Mouse (Mus musculus): ENCODE data around the gene H2-M10.6. TPM values are rescaled to one million over a fixed set of nuclear protein-coding genes. Genes with fewer than 3 reads are reported as not detected.

The H2-M10.6 gene
- polyA plus RNA-seq, 1 experiment from 2014 or later: not detected

GRCm38 (mm10) chr17:36836874-36837647, 25.1 kb downstream of the H2-M10.6 start, which contains the start of gene Trim26:
Gene Trim26, plus strand, starts transcription at chr17:36837134.
- peak within 1 kb of the TSS; percentile 66 for H3K4me2 ChIP-seq (ENCODE audit: low read length)
- no peaks in the 10 kb centered on the region for H3K27me3 ChIP-seq (replicated peaks; ENCODE audit: control insufficient read depth, insufficient read depth, low read length)
- peak within 1 kb of the TSS; percentile 77 for H3K9ac ChIP-seq (replicated peaks; ENCODE audit: low read depth, low read length)
- no peaks in the 10 kb centered on the region for H3K36me3 ChIP-seq (ENCODE audit: control insufficient read depth, insufficient read depth)
- H3K9me3 ChIP-seq (ENCODE audit: control insufficient read depth, low read length): no peaks in the 10 kb centered on the region
- peak within 1 kb of the TSS; percentile 73 for H3K4me3 ChIP-seq (replicated peaks; ENCODE audit: low read length)
- peak; percentile 99 for ATAC-seq
- peaks cover 14% of the 10 kb centered on the region for H3K4me1 ChIP-seq (replicated peaks; ENCODE audit: control insufficient read depth, insufficient read depth, low read length)
- H3K27ac ChIP-seq (ENCODE audit: low read length): peak within 1 kb of the TSS; percentile 89
- under 1% methylated on average over 58 of the region's 58 CpGs for WGBS

DNA sequence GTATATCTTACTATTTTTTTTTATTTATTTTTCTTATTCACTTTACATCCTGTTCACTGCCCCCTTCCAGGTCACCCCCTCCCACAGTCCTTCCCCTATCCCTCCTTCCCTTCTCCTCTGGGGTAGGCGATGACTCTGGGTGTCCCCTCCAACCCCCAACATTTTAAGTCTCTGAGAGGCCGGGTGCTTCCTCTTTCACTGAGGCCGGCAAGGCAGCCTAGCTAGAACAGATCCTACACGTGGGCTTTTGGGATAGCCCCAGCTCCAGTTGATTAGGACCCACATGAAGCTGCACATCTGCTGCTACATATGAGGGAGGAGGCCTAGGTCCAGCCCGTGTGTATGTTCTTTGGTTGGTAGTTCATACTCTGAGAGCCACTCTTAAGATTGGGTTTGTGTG, 27.0 kb downstream of the H2-M10.6 start:
- 87% methylated on average over 5 of the region's 5 CpGs for WGBS
- Histone ChIP-seq H3K27me3 (replicated peaks; ENCODE audit: control insufficient read depth, insufficient read depth, low read length) (no peaks in the 10 kb centered on the region), H3K4me1 (replicated peaks; ENCODE audit: control insufficient read depth, insufficient read depth, low read length) (peaks cover 14% of the 10 kb centered on the region), H3K36me3 (ENCODE audit: control insufficient read depth, insufficient read depth) (no peaks in the 10 kb centered on the region), H3K4me2 (ENCODE audit: low read length) (no peak overlapping the region), H3K9ac (replicated peaks; ENCODE audit: low read depth, low read length) (no peak overlapping the region), H3K4me3 (replicated peaks; ENCODE audit: low read length) (no peak overlapping the region), H3K9me3 (ENCODE audit: control insufficient read depth, low read length) (no peaks in the 10 kb centered on the region), H3K27ac (ENCODE audit: low read length) (no peak overlapping the region)
- ATAC-seq: no peak

DNA sequence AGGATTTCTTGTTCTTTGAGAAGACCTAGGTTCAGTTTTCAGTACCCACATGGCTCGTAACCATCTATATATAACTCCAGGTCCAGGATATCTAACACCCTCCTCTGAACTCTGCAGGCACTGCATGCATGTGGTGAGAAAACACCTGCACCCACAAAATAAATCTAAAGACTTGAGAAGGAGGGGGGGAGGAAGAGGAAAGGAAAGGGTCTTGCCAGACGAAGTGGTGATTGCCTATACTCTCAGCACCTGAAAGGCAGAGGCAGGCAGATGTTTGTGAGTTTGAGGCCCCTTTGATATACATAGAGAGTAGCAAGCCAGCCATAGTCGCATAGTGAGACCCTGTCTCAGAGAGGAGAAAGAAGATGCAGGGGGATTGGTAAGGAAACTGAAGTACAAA, 28.0 kb downstream of the H2-M10.6 start:
- H3K9me3 ChIP-seq (ENCODE audit: control insufficient read depth, low read length): no peaks in the 10 kb centered on the region
- H3K9ac ChIP-seq (replicated peaks; ENCODE audit: low read depth, low read length): no peak overlapping the region
- H3K27me3 ChIP-seq (replicated peaks; ENCODE audit: control insufficient read depth, insufficient read depth, low read length): no peaks in the 10 kb centered on the region
- peaks cover 14% of the 10 kb centered on the region for H3K4me1 ChIP-seq (replicated peaks; ENCODE audit: control insufficient read depth, insufficient read depth, low read length)
- no peak overlapping the region for H3K4me3 ChIP-seq (replicated peaks; ENCODE audit: low read length)
- ATAC-seq: no peak
- H3K36me3 ChIP-seq (ENCODE audit: control insufficient read depth, insufficient read depth): no peaks in the 10 kb centered on the region
- no peak overlapping the region for H3K27ac ChIP-seq (ENCODE audit: low read length)
- 90% methylated on average over 3 of the region's 3 CpGs for WGBS
- no peak overlapping the region for H3K4me2 ChIP-seq (ENCODE audit: low read length)

DNA sequence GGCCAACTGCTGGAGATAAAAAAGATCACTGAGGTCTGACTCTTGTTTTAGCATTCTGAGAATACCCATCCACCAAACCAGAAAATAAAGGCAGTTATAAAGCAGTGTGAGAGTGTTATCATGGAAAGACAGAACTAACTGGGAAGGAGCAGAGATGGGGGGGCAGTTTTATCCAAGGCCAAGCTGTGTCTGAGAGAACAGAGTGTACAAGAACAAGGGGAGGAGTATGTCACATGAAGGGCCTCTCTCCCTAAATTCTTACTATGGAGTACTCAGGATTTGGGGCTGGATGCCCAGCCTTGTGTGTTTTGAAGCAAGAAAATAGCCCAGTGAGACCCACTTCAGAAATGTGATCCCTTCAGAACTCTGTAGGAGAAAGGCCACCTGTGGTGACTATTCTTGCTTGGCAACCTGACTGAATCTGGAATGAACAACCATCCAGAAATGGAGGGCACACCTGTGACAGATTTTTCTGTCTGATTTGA, 29.0 kb downstream of the H2-M10.6 start:
- no peak for ATAC-seq
- no peak overlapping the region for H3K4me3 ChIP-seq (replicated peaks; ENCODE audit: low read length)
- H3K4me1 ChIP-seq (replicated peaks; ENCODE audit: control insufficient read depth, insufficient read depth, low read length): peaks cover 12% of the 10 kb centered on the region
- H3K27ac ChIP-seq (ENCODE audit: low read length): no peak overlapping the region
- no peaks in the 10 kb centered on the region for H3K27me3 ChIP-seq (replicated peaks; ENCODE audit: control insufficient read depth, insufficient read depth, low read length)
- no peak overlapping the region for H3K4me2 ChIP-seq (ENCODE audit: low read length)
- no peaks in the 10 kb centered on the region for H3K9me3 ChIP-seq (ENCODE audit: control insufficient read depth, low read length)
- H3K36me3 ChIP-seq (ENCODE audit: control insufficient read depth, insufficient read depth): no peaks in the 10 kb centered on the region
- no peak overlapping the region for H3K9ac ChIP-seq (replicated peaks; ENCODE audit: low read depth, low read length)

DNA sequence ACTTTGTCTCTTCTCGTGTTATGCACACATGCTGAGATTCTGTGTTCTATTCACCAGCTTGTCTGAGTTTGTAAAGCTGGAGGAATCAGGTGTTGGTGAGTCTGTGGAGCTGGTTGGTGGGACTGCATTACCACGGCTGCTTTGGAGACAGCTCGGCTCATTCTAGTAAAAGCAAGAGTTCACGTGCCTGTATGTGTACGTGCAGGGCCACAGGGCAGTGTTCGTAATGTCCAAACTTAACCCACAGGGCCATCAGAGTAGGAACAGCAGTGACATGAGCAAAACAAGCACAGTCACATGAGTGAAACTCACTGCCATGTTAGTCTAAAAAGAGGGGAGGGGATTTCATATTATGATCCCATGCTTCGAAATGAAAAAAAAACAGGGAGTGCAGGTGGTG, 31.7 kb downstream of the H2-M10.6 start:
- 85% methylated on average over 7 of the region's 7 CpGs for WGBS
- Histone ChIP-seq H3K9me3 (ENCODE audit: control insufficient read depth, low read length) (no peaks in the 10 kb centered on the region), H3K4me2 (ENCODE audit: low read length) (no peak overlapping the region), H3K4me3 (replicated peaks; ENCODE audit: low read length) (no peak overlapping the region), H3K27ac (ENCODE audit: low read length) (no peak overlapping the region), H3K36me3 (ENCODE audit: control insufficient read depth, insufficient read depth) (no peaks in the 10 kb centered on the region), H3K9ac (replicated peaks; ENCODE audit: low read depth, low read length) (no peak overlapping the region), H3K4me1 (replicated peaks; ENCODE audit: control insufficient read depth, insufficient read depth, low read length) (no peaks in the 10 kb centered on the region), H3K27me3 (replicated peaks; ENCODE audit: control insufficient read depth, insufficient read depth, low read length) (no peaks in the 10 kb centered on the region)
- no peak for ATAC-seq

GRCm38 (mm10) chr17:36844286-36844719, 32.3 kb downstream of the H2-M10.6 start:
- ATAC-seq: no peak
- no peak overlapping the region for H3K27ac ChIP-seq (ENCODE audit: low read length)
- H3K4me2 ChIP-seq (ENCODE audit: low read length): no peak overlapping the region

DNA sequence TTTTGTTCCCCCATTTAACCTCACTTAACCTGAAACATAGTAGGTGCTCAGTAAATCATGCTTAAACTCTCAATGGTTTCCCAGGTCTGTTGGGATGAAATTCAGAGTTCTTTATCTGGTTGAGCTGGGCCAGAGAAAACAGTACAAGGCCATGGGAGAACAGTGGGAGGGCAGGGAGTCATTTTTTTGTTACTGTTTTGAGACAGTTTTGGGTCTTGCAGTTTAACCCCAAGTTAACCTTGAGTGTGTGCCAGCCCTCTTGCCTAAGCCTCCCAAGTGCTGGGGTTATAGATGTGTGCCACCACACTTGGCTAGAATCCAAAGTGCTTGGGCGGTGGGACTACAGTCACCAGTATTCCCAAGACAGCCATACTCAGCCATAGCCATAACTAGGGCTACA, 32.8 kb downstream of the H2-M10.6 start:
- Histone ChIP-seq H3K4me2 (ENCODE audit: low read length) (no peak overlapping the region), H3K36me3 (ENCODE audit: control insufficient read depth, insufficient read depth) (no peaks in the 10 kb centered on the region), H3K27me3 (replicated peaks; ENCODE audit: control insufficient read depth, insufficient read depth, low read length) (no peaks in the 10 kb centered on the region), H3K4me3 (replicated peaks; ENCODE audit: low read length) (no peak overlapping the region), H3K9ac (replicated peaks; ENCODE audit: low read depth, low read length) (no peak overlapping the region), H3K4me1 (replicated peaks; ENCODE audit: control insufficient read depth, insufficient read depth, low read length) (no peaks in the 10 kb centered on the region), H3K9me3 (ENCODE audit: control insufficient read depth, low read length) (no peaks in the 10 kb centered on the region), H3K27ac (ENCODE audit: low read length) (no peak overlapping the region)
- 50% methylated on average over 1 of the region's 1 CpGs for WGBS
- ATAC-seq: no peak

More at GRCm38 (mm10) chr17:36844286-36844719, 32.3 kb downstream of the H2-M10.6 start:
- Histone ChIP-seq H3K36me3 (ENCODE audit: control insufficient read depth, insufficient read depth) (no peaks in the 10 kb centered on the region), H3K9me3 (ENCODE audit: control insufficient read depth, low read length) (no peaks in the 10 kb centered on the region), H3K4me1 (replicated peaks; ENCODE audit: control insufficient read depth, insufficient read depth, low read length) (no peaks in the 10 kb centered on the region), H3K27me3 (replicated peaks; ENCODE audit: control insufficient read depth, insufficient read depth, low read length) (no peaks in the 10 kb centered on the region), H3K4me3 (replicated peaks; ENCODE audit: low read length) (no peak overlapping the region), H3K9ac (replicated peaks; ENCODE audit: low read depth, low read length) (no peak overlapping the region)

- H3K4me1 ChIP-seq (replicated peaks; ENCODE audit: control insufficient read depth, insufficient read depth, low read length): no peaks in the 10 kb centered on the region
- peaks cover 3% of the 10 kb centered on the region; the same call in 1 of the 2 replicates for H3K36me3 ChIP-seq (ENCODE audit: control insufficient read depth, insufficient read depth)
- no peak for ATAC-seq
- no peak overlapping the region for H3K4me2 ChIP-seq (ENCODE audit: low read length)
- no peak overlapping the region for H3K4me3 ChIP-seq (replicated peaks; ENCODE audit: low read length)
- H3K27ac ChIP-seq (ENCODE audit: low read length): no peak overlapping the region
- no peaks in the 10 kb centered on the region for H3K9me3 ChIP-seq (ENCODE audit: control insufficient read depth, low read length)
- H3K27me3 ChIP-seq (replicated peaks; ENCODE audit: control insufficient read depth, insufficient read depth, low read length): no peaks in the 10 kb centered on the region
- WGBS: 84% methylated on average over 5 of the region's 5 CpGs
- no peak overlapping the region for H3K9ac ChIP-seq (replicated peaks; ENCODE audit: low read depth, low read length)
These were observed 36.9 kb downstream of the H2-M10.6 start for GRCm38 (mm10) chr17:36848911-36849310.

DNA sequence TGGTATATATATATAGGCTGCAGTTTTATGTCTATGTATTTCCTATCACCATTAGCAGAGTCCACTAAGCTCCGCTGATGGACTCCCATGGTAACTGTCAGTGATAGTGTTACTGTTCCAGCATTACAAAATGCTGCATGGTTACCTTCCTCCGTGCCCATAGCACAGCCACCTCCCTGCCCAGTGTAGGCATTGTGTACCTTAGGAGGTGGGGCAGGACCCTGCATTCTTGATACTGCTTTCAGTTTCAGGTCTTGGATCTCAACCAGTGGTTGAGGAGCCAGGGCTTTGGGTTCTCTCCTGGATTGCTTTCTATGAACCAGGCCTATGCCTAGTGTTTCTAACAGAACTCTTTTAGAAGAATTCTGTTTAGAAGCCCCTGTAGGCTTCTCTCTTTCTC, 38.0 kb downstream of the H2-M10.6 start:
- Histone ChIP-seq H3K9ac (replicated peaks; ENCODE audit: low read depth, low read length) (no peak overlapping the region), H3K36me3 (ENCODE audit: control insufficient read depth, insufficient read depth) (peaks cover 6% of the 10 kb centered on the region), H3K4me1 (replicated peaks; ENCODE audit: control insufficient read depth, insufficient read depth, low read length) (no peaks in the 10 kb centered on the region), H3K4me2 (ENCODE audit: low read length) (no peak overlapping the region), H3K27me3 (replicated peaks; ENCODE audit: control insufficient read depth, insufficient read depth, low read length) (no peaks in the 10 kb centered on the region), H3K9me3 (ENCODE audit: control insufficient read depth, low read length) (no peaks in the 10 kb centered on the region), H3K4me3 (replicated peaks; ENCODE audit: low read length) (no peak overlapping the region), H3K27ac (ENCODE audit: low read length) (no peak overlapping the region)
- WGBS: 92% methylated on average over 2 of the region's 2 CpGs
- no peak for ATAC-seq
